Mouse (Mus musculus) liver, adult 2 months (tissue): ENCODE results near the gene Kcnc4. TPM values are rescaled to one million over a fixed set of nuclear protein-coding genes. Genes with fewer than 3 reads are reported as not detected.

ENCODE experiments used
- DNase-seq: peaks from one replicate; pipeline ENCODE4 v3.0.0-alpha.2; 2011; ENCODE audit warnings: low read depth, low spot score; ENCODE audit errors: extremely low read depth
- H3K27ac ChIP-seq: fragments of 200-500 bp; replicated peaks from 2 replicates; pipeline ENCODE4 v1.5.1; 2012; ENCODE audit warnings: low read depth, mild to moderate bottlenecking, control low read depth, inconsistent platforms, low read length; ENCODE audit not compliant: insufficient read depth
- H3K27me3 ChIP-seq: fragments of 200-500 bp; 2 replicates; pipeline ENCODE4 v1.6.1; 2012; ENCODE audit warnings: mild to moderate bottlenecking, moderate library complexity, low read length, inconsistent platforms; ENCODE audit not compliant: control insufficient read depth, insufficient read depth
- H3K36me3 ChIP-seq: fragments of 200-500 bp; 2 replicates; pipeline ENCODE4 v1.6.1; 2012; ENCODE audit warnings: low read length, inconsistent platforms; ENCODE audit not compliant: control insufficient read depth, insufficient read depth
- H3K4me1 ChIP-seq: fragments of 200-500 bp; 2 replicates; pipeline ENCODE4 v1.6.1; 2011; ENCODE audit warnings: low read length; ENCODE audit not compliant: control insufficient read depth, insufficient read depth
- H3K4me3 ChIP-seq: fragments of 200-500 bp; 2 replicates; pipeline ENCODE4 v1.5.1; 2011; ENCODE audit warnings: low read depth, mild to moderate bottlenecking, control low read depth, low read length, moderate library complexity; ENCODE audit not compliant: insufficient read depth
- H3K79me2 ChIP-seq: fragments of 200-500 bp; 2 replicates; pipeline ENCODE4 v1.6.1; 2012; ENCODE audit warnings: inconsistent platforms, mild to moderate bottlenecking, low read length, moderate library complexity; ENCODE audit not compliant: control insufficient read depth, insufficient read depth
- H3K9ac ChIP-seq: fragments of 200-500 bp; 2 replicates; pipeline ENCODE4 v1.6.1; 2012; ENCODE audit warnings: low read depth, mild to moderate bottlenecking, control low read depth, inconsistent platforms, low read length
- CTCF ChIP-seq: fragments of 200-500 bp; IDR thresholded peaks from 2 replicates; pipeline ENCODE4 v1.5.1; 2011; ENCODE audit warnings: low read depth, low read length, control low read depth
- POLR2A ChIP-seq: fragments of 200-500 bp; IDR thresholded peaks from 2 replicates; pipeline ENCODE4 v1.6.1; 2011; ENCODE audit warnings: low read length, control low read depth; ENCODE audit not compliant: insufficient read depth; ENCODE audit errors: extremely low read depth
- whole genome bisulfite sequencing: fragments of 180-500 bp; shearing (Covaris S2); methylation state at CpG from one replicate; pipeline ENCODE4 v1.1.7; 2018; 5-methylcytosine and 5-hydroxymethylcytosine counted together
- polyA plus RNA-seq: library from polyadenylated mRNA; depleted of rRNA; stranded (reverse); fragments of >200 nt; gene quantifications from 2 replicates; pipeline ENCODE4 v1.2.3, GENCODE M21; 2012
- total RNA-seq: library from RNA; depleted of rRNA; stranded (reverse); fragments of >200 nt; gene quantifications from 2 replicates; pipeline ENCODE4 v1.2.3, GENCODE M21; 2014

Kcnc4 gene
- total and polyA plus RNA-seq, 2 experiments = 0.05 TPM; not detected in 1

DNA sequence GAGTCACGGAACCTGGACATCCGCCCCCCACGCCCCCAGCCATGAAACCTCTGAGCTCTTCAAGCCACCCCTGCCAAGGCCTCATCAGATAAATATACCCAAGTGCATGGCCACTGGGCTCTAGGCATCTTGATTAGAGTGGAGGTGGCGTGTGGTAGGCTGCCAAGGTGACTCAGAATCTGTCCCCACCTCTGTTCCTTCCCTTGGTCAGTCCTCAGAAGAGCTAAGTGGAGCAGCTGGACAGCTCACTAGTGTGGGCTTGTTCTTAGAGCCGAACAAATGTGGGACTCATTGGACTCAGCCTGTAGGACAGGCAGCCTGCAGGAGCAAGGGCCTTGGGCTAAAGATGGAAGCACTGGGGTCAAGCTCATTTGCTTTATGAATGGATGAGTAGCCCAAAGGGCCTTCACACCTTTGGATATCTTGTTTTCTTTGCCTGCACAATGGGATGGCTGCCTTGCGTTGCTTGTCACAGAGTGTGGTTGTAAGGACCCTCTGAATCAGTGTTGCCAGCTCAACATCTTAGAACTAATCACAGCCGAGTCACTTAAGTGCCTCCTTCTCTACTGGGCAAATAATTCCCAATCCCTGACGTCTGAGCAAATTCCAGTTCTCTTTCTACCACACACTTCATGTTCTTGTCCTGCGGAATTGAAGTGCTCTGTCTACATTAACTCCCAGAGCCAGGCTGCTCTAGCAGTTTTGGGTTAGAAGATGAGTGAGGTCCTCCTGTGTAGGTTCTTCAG is 42.6 kb downstream of the Kcnc4 start:
- no peak for DNase-seq
- Histone ChIP-seq H3K36me3 (no peaks in the 10 kb centered on the region), H3K4me1 (no peaks in the 10 kb centered on the region), H3K27me3 (0 out of 2 replicates have a peak, but pooled peaks cover 3% of the 10 kb centered on the region), H3K79me2 (no peaks in the 10 kb centered on the region), H3K9ac (no peak overlapping the region), H3K27ac (no peak overlapping the region), H3K4me3 (no peak overlapping the region)
- no peak for TF ChIP-seq CTCF
- no peak for TF ChIP-seq POLR2A
- WGBS = 71% methylated on average over 9 of the region's 9 CpGs

DNA sequence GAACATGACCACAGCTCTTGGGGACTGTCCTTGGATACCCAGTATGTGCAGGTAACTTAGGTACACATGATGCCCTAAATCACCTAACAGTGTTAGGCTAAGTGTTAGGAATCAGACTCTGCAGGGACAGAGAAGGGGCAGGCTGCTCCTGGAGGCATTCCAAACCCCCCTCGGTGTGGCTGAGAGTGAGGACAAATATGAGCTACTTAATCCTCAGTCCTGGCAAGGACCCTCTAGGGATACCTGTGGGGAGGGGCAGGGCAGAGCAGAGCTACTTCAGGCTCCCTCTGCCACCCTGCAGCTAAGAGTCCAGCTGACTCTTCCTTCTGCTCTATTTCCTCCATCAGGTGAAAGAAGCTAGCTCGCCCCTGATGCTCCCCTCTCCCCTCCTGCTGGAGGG is 46.3 kb downstream of the Kcnc4 start:
- Histone ChIP-seq H3K27me3 (0 out of 2 replicates have a peak, but pooled peaks cover 3% of the 10 kb centered on the region), H3K79me2 (no peaks in the 10 kb centered on the region), H3K4me1 (no peaks in the 10 kb centered on the region), H3K27ac (no peak overlapping the region), H3K36me3 (no peaks in the 10 kb centered on the region), H3K9ac (no peak overlapping the region), H3K4me3 (no peak overlapping the region)
- 21% methylated on average over 2 of the region's 2 CpGs for WGBS
- no peak for DNase-seq
- TF ChIP-seq CTCF (no peak), POLR2A (no peak)

DNA sequence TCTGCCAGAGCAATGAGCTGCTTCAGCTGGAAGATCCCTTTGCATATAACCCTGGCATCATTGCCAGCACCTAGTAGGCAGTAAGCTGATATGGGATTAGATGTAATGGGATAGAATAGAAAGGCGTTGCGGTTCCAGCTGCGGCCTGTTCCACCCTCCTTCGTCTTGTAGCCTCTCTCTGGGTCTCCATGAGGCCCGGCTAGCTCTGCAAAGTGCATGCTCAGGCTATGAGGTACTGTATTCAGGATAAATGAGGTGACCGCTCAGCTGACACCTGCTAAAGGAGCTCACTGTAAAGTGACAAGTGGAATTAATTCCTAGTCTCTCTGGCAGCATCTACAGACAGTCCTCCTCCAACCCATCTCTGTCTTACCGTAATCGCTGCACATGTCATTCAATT is 46.8 kb downstream of the Kcnc4 start:
- no peak overlapping the region for H3K4me3 ChIP-seq
- no peaks in the 10 kb centered on the region for H3K36me3 ChIP-seq
- WGBS = 81% methylated on average over 8 of the region's 8 CpGs
- H3K79me2 ChIP-seq = no peaks in the 10 kb centered on the region
- no peak for DNase-seq
- H3K27ac ChIP-seq = no peak overlapping the region
- H3K9ac ChIP-seq = no peak overlapping the region
- TF ChIP-seq POLR2A (no peak), CTCF (no peak)
- H3K4me1 ChIP-seq = no peaks in the 10 kb centered on the region
- H3K27me3 ChIP-seq = 0 out of 2 replicates have a peak, but pooled peaks cover 3% of the 10 kb centered on the region

DNA sequence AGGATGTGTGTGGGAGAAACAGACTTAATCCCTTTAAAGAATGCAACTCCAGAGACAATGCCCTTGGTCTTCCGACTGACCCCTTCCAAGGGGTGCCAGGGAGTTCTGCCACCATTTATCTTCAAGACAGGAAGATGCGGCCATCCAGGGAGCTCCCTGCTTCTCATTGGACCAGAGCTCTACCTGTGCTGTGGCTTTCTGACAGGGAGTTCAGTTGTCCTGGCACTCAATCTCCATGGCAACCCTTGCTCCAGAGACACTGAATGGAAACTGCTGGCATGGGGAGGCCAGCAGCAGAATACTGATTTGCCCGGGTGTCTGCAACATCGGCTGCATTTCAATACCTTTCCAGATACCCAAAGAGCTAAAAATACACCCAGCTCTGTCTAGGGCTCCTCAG is 47.7 kb downstream of the Kcnc4 start:
- 50% methylated on average over 4 of the region's 4 CpGs for WGBS
- no peaks in the 10 kb centered on the region for H3K36me3 ChIP-seq
- TF ChIP-seq POLR2A (no peak), CTCF (no peak)
- H3K27me3 ChIP-seq = 0 out of 2 replicates have a peak, but pooled peaks cover 3% of the 10 kb centered on the region
- H3K79me2 ChIP-seq = no peaks in the 10 kb centered on the region
- no peaks in the 10 kb centered on the region for H3K4me1 ChIP-seq
- DNase-seq = no peak
- H3K9ac ChIP-seq = no peak overlapping the region
- H3K4me3 ChIP-seq = no peak overlapping the region
- no peak overlapping the region for H3K27ac ChIP-seq

DNA sequence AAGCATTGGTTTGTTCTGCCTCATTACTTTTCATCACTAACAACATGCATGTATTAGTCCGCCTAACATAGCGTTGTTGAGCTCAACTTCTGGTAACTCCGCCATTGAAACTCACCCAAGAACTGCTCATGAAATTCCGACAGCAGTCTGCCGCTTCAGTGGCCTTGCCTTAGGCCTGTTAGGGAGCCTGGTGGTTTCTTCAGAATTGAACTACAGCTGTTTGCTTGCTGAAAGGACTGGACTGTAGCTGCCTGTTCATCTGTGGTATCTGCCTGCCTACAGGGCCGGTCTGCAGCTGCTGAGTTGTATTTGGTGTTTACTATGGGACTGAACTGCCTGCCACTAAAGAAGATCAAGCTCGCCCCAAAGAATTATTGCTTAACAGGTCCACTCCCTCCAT is 58.0 kb downstream of the Kcnc4 start:
- Histone ChIP-seq H3K27ac (no peak overlapping the region), H3K79me2 (no peaks in the 10 kb centered on the region), H3K4me3 (no peak overlapping the region), H3K36me3 (no peaks in the 10 kb centered on the region), H3K27me3 (no peaks in the 10 kb centered on the region), H3K9ac (no peak overlapping the region), H3K4me1 (no peaks in the 10 kb centered on the region)
- no peak for DNase-seq
- WGBS = 89% methylated on average over 7 of the region's 7 CpGs
- TF ChIP-seq CTCF (no peak), POLR2A (no peak)

DNA sequence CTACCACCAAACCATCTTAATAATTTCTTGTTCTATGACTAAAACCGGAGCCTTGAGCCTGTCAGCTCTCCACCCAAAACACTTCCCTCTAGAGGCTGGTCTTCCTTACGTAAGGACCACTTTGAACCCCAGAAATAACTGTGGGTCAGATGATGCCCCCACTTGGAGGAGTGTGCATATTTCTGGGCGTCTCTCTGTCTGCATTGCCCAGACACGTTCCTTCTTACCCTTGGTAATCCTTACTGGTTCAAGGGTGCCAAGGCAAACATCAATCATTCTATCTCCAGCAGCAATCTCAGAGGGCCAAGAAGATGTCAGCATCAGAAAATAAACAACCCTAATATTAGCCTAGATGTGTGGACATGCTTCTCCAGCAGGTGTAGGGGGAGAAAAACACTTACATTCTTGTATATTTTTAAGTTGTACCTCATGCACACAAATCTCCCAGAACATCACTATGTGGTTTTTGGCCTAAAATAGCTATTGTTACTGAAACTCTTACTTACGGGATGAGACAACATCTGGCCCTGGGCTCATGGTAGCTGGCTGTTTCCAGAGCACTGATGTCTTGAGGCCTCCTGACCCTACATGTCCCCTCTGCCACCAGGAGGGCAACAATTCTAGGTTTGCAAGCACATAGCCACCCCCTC is 59.2 kb downstream of the Kcnc4 start:
- DNase-seq = no peak
- H3K4me3 ChIP-seq = no peak overlapping the region
- H3K9ac ChIP-seq = no peak overlapping the region
- no peaks in the 10 kb centered on the region for H3K27me3 ChIP-seq
- no peaks in the 10 kb centered on the region for H3K36me3 ChIP-seq
- no peak overlapping the region for H3K27ac ChIP-seq
- 85% methylated on average over 5 of the region's 5 CpGs for WGBS
- TF ChIP-seq POLR2A (no peak), CTCF (no peak)
- H3K4me1 ChIP-seq = no peaks in the 10 kb centered on the region
- H3K79me2 ChIP-seq = no peaks in the 10 kb centered on the region
